Mouse (Mus musculus): ENCODE measurements around the gene Morc3.
"Not testable (repeated sequence)": the region's sequence is repeated elsewhere in the genome, so short reads cannot be mapped to it uniquely, and the experiment has no call there.

- not testable (repeated sequence) for TF ChIP-seq CTCF, EP300 (IDR thresholded peaks at IDR 0.05; ENCODE audit: low read depth)
These were observed 9.3 kb upstream of the Morc3 start for GRCm38 (mm10) chr16:93822433-93823225.
